Mouse (Mus musculus) thymus, postnatal 10 days (tissue): ENCODE measurements around the gene 1700012A03Rik.

Experiments used
- DNase-seq, 2 experiments: peaks; one replicate each; pipeline ENCODE4 v3.0.0; 2021; ENCODE audit warnings: low spot score in 2 of 2

1700012A03Rik gene

DNA sequence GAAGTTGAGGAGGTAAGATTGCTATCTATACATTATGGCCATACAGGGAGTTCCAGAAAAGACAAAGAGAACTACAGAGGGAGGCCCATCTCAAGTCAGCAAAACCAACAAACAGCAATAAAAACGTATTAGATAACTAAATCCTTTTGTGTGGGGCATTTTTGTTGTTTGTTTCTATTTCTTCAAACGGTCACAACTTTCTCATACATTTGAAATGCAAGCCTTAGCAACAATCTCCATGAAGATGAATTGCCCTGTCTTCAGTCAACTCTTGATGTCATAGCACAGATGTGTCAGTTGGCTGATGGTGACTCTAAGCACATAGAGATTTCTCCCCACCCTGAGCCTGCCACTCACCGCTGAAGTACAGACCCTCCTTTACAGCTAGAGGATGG is at the start of gene 1700012A03Rik:
1700012A03Rik (plus strand) TSS at position 296 of the 395 bp plus-strand sequence.
- no peak for DNase-seq

DNA sequence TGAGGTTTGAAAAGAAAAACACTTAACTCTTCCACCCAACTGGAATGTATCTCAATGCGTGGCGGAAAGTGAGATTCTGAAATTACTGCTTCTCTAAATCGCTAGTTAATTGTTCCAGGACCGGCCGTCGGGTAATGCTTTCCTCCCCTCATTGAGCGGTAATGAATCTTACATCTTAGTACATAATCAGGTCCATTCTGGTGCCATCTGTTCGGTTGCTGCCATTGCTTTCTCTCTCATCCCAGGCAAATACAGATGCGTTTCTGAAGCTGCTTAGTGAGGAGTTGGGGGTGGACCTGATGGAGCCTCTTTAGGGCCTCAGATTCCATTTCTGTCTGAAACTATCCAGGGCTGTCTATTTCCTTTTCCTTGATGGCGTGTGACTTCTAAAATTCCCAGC is 45.8 kb upstream of the 1700012A03Rik start:
- no peak for DNase-seq

DNA sequence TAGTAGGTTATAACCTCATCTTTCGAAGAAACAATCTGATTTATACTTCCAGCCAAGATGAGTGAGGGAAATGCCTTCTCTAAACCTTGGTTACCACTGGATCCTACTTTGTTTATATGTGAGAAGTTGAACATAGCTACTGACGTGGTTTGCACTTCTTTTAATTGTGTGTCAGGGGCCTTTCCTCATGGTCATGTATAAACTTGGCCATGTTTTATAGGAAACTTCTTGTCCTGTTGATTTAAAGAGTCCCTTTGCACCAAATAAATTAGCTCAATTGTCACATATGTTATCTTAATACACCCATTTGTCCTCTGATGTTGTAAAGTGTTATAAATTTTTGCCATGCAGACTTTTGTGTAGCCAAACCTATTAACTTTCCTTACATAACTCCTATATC is 44.1 kb upstream of the 1700012A03Rik start:
- no peak for DNase-seq

DNA sequence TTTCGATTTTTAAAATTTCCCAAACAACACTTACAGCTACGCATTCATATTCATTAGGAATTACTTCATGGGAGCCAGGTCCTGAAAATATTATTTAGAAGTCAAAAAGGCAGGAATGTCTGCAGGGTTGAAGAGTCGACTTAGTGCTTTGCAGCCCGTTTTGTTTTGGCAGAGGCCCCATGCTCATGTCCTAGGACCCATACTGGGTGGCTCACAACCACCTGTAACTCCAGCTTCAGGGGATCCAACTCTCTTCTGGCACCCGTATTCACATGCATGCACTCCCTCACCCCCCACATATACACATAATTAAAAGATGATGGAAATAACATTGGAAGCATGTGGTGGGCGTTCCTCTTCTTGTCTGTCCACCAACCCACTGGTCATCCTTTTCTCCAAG is 43.7 kb upstream of the 1700012A03Rik start:
- DNase-seq: no peak

DNA sequence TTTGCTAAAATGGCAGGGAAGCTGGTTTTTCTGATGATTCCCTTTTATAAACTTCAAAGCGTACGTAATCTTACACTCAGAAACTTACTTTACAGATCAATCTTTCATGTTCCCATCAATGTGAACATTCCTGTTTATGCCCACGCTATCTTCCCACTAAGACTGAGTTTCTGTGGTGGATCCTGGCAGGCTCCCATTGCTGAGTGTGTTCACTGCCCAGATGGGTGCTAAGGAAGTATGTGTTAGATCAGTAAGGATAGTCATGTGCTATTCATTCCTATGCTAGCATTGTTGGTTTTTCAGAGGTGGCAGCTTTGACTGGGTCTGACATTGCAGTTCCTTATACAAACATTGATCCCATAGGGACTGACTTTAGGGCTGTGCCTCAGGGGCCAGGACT is 42.7 kb upstream of the 1700012A03Rik start:
- no peak for DNase-seq

DNA sequence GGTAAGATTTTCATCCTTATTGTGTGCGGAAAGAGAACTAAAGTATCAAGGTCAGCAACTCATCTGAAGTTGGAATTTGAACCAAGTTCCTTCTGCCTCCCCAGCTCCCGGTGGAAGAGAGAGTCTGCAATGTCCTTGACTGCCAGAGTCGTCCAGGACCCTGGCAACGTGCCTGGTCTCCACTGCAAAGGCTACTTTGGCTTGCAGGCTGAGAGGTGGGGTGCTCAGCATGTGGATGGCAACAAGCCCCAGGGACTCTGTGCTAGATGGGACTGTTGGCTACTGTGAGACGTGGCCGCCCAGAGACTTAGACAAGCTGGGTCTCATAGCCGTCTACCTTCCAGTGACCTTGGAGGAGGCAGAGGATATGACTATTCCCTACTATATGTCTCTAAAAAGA is 33.2 kb upstream of the 1700012A03Rik start:
- DNase-seq: no peak

DNA sequence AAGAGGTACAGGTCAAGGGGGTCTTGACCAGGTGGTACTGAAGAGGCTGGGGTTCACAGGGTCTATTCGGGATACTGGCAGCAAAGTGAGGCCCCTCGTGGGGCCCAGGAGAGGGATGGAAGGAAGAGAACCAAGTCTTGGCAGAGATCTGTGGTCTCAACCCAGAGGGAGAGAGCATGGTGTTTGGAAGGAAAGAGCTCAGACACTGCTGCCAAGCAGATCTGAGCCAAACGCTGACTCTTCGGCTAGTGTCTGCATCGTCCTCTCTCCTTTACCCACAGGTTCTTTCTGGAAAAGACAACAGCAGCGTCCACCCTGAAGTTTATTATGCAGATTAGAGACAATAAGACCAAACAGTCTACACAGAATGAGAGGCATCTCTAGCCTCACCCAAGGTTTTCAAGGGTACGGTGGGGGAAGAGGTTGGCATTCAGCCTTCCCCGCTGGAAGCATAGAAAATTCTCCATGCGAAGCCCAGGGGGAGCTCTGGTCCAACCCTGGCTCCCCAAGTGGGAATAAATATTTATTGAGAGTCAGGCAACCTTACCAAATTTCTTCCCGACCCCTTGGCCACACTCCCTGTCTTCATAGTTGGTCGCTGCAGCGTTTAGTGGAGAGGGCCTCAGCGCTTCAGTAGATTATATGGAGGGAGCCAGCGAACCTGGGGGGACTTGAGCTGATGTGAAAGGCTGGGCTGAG is 32.5 kb upstream of the 1700012A03Rik start:
- no peak for DNase-seq

DNA sequence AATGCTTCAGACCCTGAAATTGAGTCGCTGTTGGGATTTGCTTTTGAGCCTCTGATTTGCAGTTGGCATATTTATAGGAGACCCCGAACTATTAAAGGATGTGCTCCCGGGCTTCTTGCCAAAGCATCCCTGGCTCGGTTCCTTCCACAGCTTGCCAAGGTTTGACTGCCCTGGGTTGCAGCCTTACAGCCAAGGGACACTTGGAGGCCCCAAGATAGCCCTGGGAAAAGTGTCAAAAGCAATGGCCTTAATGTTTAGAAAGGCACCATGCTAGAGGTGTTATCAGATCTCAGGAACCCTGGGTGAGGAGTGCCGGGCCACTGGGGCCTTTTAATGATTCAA is 32.0 kb upstream of the 1700012A03Rik start:
- no peak for DNase-seq

DNA sequence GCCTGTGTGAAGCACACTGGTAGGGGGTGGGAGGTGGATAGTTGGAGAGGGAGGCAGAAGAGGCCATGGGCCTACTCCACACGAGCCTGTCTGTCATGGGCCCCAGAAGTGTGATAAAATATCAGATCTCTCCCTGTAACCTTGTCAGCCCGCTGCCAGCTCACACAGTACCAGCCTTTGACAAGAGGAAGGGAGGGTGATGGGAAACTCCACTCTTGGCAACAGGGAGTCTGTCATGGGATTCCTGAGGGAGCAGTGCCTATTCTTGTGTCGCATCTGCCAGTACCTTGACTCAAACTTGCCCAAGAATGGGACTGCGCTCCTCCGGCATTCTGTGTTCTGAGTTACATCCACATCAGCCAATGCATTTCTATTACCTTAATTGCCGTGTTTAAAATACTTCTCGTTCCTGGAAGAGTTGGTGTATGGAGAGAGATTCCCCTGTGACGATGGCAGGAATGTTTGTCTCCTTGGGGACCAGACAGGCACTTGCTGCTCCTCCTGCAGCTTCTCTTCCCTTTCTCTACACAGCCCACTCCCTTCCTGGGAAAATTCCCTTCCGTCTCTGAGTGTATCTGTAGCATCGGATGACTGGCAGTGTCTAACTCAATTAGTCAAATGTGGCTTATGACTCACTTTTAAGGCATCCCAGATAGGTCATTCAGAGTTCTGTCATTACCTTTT is 28.1 kb upstream of the 1700012A03Rik start:
- no peak for DNase-seq

DNA sequence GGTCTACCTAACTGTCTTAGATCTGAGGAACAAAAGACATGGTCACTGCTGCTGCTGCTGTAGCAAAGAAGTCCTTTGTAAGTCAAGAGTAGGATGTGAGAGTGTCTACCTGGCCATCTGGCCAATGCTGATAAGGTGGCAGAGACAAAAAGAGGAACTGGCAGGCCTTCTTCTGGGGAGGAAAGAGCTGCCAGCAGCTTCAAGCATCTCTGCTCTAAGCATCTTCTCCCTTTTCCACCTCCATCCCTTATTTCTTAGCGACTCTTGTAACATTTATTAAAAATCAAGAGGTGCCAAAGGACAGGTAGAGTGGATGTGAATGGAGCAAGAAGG is 27.5 kb upstream of the 1700012A03Rik start:
- DNase-seq: no peak

DNA sequence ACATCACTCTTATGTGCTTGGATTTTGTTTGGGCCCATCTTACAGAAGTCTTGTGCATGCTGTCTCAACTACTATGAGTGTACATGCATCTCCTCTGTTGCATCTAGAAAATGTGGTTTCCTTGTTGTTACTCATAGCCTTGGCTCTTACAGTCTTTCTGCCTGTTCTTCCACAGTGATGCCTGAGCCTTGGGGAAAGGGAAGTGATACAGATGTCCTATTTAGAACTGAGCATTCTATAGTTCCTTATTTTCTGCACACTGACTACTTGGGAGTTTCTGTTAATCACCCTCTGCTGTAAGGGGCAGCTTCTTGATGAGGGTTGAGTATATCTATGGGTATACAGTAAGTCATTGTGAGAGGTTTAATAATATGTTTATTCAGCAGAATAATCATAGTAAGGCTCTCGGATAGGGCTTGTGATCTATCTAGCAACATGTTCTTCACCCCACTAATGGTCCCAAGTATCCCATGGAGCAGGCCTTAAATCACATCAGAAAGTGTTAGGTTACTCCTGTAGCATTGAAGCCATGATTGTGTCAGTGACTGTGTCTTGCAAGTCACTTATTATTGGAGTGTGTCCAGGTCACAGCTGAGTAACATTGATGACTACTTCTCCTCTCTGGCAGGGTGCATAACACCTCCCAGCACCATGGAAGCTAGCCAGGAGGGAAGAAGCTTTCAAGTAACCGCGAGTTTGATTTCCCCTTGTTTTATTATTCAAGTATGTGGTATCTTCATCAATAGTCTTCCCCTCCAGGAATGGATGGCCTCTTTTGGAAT is 21.6 kb upstream of the 1700012A03Rik start:
- no peak for DNase-seq

DNA sequence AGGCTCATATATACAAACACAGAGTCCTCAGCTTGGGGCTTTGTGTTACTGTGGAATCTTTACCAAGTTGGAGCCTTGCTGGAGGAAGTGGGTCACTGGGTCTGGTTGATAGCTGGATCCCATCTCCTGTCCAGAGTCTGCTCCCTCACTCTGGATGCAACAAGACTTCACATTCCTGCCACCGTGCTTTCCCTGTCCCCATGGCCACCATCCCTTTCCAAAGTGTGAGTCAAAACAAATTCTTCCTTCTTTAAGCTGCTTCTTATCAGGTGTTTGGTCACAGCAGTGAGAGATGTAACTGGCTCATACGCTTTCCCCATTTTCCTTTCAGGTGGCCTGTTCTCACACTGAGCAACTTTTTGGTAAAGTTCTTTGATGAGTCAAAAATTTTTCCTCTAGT is 15.8 kb upstream of the 1700012A03Rik start:
- DNase-seq: no peak

DNA sequence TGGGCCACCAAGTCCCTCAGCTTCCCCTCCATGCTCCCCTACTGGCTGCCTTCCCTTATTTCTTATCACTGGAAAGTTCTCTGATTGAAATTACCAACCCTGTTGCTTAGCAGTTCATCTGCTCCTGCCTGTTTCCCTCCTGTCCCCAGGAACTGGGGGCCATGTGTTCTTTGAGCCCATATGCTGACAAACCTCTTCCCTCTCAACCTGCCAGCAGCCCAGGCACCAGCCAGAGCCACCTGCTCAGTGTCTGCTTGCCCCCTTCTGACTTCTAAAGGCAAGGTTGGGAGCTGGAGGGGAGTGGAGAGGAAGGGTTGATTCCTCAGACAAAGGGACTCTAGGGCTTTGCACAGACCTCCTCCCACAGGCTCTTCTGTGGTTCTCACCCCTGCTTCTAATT is 4.7 kb upstream of the 1700012A03Rik start:
- no peak for DNase-seq

DNA sequence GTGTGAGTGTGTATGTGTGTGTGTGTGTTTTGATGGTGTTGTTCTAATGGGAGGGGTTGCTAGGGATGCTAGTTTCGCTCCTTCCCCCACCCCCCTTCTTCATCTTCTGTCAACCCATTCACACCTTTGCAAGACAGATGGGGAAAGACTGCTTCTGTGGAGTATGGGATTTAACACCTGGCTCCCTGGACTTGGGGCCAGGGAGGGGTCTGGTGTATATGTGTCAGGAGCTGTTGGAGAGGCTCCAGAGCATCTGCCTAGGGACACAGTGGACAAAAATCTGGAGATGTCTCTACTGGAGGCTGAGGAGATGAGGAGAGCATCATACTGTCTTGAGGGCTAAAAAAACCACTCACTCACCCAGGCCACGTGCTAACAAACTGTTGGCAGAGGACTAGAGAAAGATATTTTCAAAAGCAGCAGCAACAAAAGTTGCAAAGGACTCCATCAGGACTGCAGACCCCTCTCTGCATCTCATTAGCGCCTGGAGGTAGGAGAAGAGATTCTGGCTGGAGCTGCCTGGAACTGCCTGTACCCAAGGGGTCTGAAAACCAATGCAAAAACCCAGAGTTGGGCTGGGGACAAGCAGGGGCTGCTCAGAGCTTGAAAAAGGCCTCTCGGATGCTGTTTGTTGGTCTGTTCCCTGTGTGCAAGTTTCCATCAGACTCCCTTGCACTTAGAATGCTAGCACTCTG is 643 bp upstream of the 1700012A03Rik start:
- DNase-seq: no peak

DNA sequence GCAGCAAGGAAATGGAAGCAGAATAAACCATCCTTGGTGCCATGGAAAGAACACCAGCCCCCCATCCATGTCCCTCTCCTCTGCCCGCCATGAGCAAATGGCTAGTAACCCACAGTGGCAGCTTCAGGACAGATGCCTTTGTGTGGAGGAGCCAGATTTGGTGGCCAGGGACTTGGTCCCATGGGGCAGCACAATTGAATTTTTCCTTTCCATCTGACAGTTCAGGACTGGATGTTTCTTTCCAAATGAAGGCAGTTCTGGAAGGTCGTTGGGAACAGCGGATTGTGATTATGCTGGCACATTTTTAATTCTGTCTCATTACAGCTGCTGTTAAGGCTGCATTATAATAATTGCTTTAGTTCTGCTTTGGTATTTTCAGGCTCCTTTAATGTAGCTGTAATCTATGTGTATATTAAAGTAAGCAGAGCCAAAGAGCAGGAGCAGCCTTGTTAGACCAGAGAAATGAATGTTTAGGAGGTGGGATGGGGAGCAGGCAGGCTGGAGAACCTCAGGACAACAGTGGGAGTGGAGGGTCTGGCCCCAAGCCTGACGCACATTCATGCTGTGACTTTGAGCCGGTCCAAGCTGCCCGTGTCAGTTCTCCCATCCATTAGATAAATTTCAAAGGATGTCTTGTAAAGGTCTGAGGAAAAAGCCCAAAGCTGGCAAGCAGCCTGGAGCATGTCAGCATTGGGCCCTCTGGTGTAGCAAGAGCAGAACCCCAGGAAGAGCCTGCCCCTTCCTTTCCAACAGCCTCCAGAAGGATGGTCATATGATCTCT is 2.3 kb downstream of the 1700012A03Rik start:
- DNase-seq: no peak

DNA sequence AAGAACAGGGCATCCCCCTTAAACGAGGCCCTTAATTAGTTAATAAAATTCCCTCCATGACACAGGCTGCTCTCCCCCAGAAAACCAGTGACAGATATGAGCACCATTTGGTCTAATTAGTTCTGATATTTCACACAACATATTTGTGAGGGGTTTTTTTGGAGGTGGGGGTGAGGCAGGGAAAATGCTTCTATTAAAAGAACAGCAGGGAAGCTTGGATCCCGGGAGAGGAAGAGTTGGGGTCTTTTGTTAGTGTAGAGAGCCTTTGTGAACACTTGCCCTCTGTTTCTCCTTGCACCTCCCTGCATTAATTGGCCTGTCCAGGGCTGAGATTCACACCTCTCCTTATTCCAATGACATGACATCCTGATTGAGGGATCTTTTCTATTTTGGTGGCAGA is 6.5 kb downstream of the 1700012A03Rik start:
- DNase-seq: no peak

DNA sequence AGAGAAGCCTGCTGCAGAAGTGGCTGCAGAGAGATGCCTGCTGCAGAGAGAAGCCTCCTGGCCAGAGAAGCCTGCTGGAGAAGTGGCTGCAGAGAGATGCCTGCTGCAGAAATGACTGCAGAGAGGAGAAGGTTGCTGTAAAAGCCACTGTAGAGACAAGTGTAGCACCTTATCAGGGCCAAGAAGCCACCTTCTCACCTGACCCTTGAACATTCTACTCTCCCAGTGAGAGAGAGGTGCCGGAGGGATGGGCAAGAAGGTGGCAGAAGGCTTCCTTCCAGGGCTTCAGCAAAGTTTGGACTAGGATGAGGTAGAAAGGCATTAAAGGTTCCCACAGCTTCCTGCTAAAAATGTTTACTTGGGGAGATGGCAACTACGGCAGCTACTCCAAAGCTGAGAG is 8.5 kb downstream of the 1700012A03Rik start:
- no peak for DNase-seq

DNA sequence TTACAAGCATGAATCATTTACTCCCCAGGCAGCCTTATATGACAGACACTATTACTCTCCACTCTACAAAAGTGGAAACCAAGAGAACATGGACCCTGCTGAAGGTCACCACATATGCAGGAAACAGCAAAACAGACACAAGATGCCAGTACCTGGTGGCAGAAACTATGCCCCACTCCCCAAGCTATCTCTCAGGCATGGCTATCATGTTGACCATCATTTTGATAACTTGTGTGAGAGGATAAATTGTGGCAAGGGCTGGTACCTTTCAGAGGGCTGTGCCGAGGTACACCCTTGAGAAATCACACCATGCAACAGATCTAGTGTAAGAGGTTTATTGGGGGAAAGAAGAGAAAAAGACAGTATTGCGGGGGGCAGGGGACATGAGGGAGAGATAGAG is 10.6 kb downstream of the 1700012A03Rik start:
- DNase-seq: no peak

DNA sequence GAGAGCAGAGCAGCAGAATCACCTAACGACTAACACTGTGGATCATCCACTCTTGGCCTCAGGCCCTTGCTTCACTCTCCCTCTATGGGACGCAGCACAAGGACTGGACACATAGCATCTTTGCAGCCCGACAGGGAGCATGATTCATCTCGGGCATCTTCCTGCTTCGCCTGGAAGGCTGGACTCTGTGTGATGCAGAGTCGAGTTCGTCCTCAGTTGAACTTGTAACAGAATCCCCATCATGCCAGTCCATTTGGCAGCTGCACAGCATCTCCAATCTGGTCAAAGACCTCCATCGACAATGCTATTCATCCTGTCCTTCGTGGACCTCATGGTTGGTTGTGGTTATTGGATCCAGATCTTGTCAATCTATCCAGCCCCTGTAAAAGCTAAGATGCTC is 11.2 kb downstream of the 1700012A03Rik start:
- no peak for DNase-seq

DNA sequence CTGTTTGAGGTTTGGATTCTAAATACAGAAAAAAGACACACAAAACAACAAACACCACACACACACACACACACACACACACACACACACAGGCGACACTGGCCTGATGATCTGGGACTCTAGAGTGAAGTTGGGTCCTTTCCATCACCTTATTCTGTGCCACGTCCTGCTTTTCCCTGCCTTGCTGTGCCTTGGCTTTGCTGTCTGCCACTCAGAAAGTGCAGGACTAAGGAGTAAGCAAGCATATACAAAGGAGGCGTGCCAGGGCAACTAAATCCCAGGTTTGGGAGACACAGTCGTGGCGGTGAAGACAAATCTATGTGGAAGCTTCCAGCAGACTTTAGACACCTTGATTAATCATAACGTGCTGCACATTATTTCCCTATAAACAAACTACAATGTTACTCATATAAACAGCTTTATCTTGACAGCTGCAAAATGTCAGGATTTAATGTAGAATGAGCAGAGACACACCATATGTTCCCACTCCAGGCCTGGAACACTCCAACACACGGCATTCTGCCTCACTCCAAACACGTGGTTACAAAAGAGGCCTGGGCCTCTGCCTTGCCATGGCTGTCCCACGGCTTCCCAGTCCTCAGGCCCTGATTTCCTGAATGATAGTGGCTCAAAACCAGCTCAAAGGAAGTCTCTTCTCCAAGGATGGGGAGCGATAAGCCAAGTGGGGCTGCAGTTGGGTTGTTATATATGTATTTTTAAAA is 15.9 kb downstream of the 1700012A03Rik start:
- no peak for DNase-seq

DNA sequence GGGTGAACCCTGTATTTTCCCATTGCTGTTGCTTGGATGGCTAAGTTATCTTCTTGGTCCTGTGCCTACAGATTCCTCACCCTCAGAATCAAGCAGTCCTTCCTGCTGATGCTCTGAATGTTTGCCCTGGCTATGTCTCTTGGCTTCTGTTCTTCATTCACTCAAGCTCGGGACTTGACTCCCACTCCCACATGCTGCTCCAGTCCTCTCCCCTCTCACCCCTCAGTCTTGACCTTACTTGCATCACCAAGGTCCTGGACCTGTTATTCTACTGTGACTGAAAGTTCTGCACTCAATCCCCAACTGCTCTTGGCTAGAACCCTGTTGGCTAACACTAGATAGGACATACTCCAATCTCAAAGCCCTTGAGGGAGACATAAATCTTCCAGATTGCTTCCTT is 22.1 kb downstream of the 1700012A03Rik start:
- no peak for DNase-seq
